Mouse (Mus musculus) limb, embryonic 14.5 days (tissue): ENCODE data around the gene Kbtbd13. TPM values are rescaled to one million over a fixed set of nuclear protein-coding genes. Genes with fewer than 3 reads are reported as not detected.

ENCODE experiments used
- ATAC-seq: fragments of 200-750 bp; cut with Nextera tagmentation; 2 replicates; pipeline ENCODE4 v1.8.0; 2017; ENCODE audit warnings: low read depth, moderate number of reproducible peaks, moderate TSS enrichment; ENCODE audit not compliant: low FRiP score
- DNase-seq: peaks from one replicate; pipeline ENCODE4 v3.0.0-alpha.2; 2015; ENCODE audit warnings: low spot score
- H3K27ac ChIP-seq: fragments of 300-500 bp; sonication (generic); replicated peaks from 2 replicates; pipeline ENCODE4 v1.5.1; 2014; ENCODE audit warnings: low read depth, mild to moderate bottlenecking, low read length, moderate library complexity, mixed read lengths
- H3K27me3 ChIP-seq: fragments of 300-500 bp; sonication (generic); 2 replicates; pipeline ENCODE4 v1.6.1; 2014; ENCODE audit warnings: low read length, mixed read lengths; ENCODE audit not compliant: control insufficient read depth, insufficient read depth
- H3K36me3 ChIP-seq: fragments of 300-500 bp; sonication (generic); 2 replicates; pipeline ENCODE4 v1.6.1; 2014; ENCODE audit warnings: mild to moderate bottlenecking, low read length, moderate library complexity, mixed read lengths; ENCODE audit not compliant: control insufficient read depth, insufficient read depth
- H3K4me1 ChIP-seq: fragments of 300-500 bp; sonication (generic); 2 replicates; pipeline ENCODE4 v1.6.1; 2014; ENCODE audit warnings: antibody characterized with exemption, low read length, mixed read lengths; ENCODE audit not compliant: control insufficient read depth, insufficient read depth
- H3K4me2 ChIP-seq: fragments of 300-500 bp; sonication (generic); replicated peaks from 2 replicates; pipeline ENCODE4 v1.6.1; 2014; ENCODE audit warnings: low read depth, mild to moderate bottlenecking, low read length, moderate library complexity; ENCODE audit not compliant: severe bottlenecking
- H3K4me3 ChIP-seq: fragments of 300-500 bp; sonication (generic); replicated peaks from 2 replicates; pipeline ENCODE4 v1.5.1; 2014; ENCODE audit warnings: low read length
- H3K9ac ChIP-seq: fragments of 300-500 bp; sonication (generic); 2 replicates; pipeline ENCODE4 v1.6.1; 2014; ENCODE audit warnings: mild to moderate bottlenecking, low read depth, low read length, moderate library complexity; ENCODE audit not compliant: severe bottlenecking
- H3K9me3 ChIP-seq: fragments of 300-500 bp; sonication (generic); 2 replicates; pipeline ENCODE4 v1.6.1; 2016; ENCODE audit warnings: low read length; ENCODE audit not compliant: control insufficient read depth
- POLR2A ChIP-seq: fragments of 200-500 bp; IDR thresholded peaks from 2 replicates; pipeline ENCODE4 v1.8.0; 2012; ENCODE audit warnings: inconsistent platforms, mild to moderate bottlenecking, moderate library complexity, borderline replicate concordance; ENCODE audit not compliant: insufficient read depth, insufficient read length; ENCODE audit errors: extremely low read depth
- WGBS: fragments of 180-500 bp; shearing (Covaris S2); extraction: QIAGEN DNeasy Blood & Tissue Kit; methylation state at CpG from one replicate; pipeline ENCODE4 v1.1.7; 2014; 5-methylcytosine and 5-hydroxymethylcytosine counted together
- polyA plus RNA-seq, 2 experiments: library from polyadenylated mRNA; depleted of rRNA in 1 of 2; stranded (reverse) in 1 of 2; unstranded in 1 of 2; fragments of >200 nt; fragmentation: Nextera tagmentation in 1 of 2; extraction: Ambion mirVana in 1 of 2; gene quantifications; 2 replicates each; pipeline versions ENCODE4 v1.2.1 to v1.2.3; 2012 to 2014

The Kbtbd13 gene
- polyA plus RNA-seq, 2 experiments: 1.3 TPM

- no peak for ATAC-seq
- no peak overlapping the region for H3K4me2 ChIP-seq
- H3K9me3 ChIP-seq: no peaks in the 10 kb centered on the region
- WGBS: 82% methylated on average over 2 of the region's 2 CpGs
- H3K9ac ChIP-seq: no peak overlapping the region
- DNase-seq: no peak
- no peak overlapping the region for H3K4me3 ChIP-seq
- H3K27ac ChIP-seq: no peak overlapping the region
- H3K4me1 ChIP-seq: no peaks in the 10 kb centered on the region
- TF ChIP-seq POLR2A: no peak
- H3K27me3 ChIP-seq: no peaks in the 10 kb centered on the region
- no peaks in the 10 kb centered on the region for H3K36me3 ChIP-seq
Measured at GRCm38 (mm10) chr9:65340414-65340813, 51.0 kb downstream of the Kbtbd13 start.

- Histone ChIP-seq H3K4me3 (no peak overlapping the region), H3K27ac (no peak overlapping the region), H3K36me3 (no peaks in the 10 kb centered on the region), H3K9me3 (no peaks in the 10 kb centered on the region), H3K9ac (no peak overlapping the region), H3K4me2 (no peak overlapping the region), H3K27me3 (no peaks in the 10 kb centered on the region), H3K4me1 (no peaks in the 10 kb centered on the region)
- ATAC-seq (no peak), DNase-seq (no peak)
- 86% methylated on average over 4 of the region's 4 CpGs for WGBS
- no peak for TF ChIP-seq POLR2A
Measured at GRCm38 (mm10) chr9:65339146-65339545, 52.3 kb downstream of the Kbtbd13 start.

Other genes starting within 250 kb of the Kbtbd13 start
- 7.6 and 8.3 TPM in 2 replicates for gene Parp16, start 196.3 kb downstream of the Kbtbd13 start, polyA plus RNA-seq (2012; rRNA removed)
- 6.5 and 7.6 TPM in 2 replicates for gene Parp16, start 196.3 kb downstream of the Kbtbd13 start, polyA plus RNA-seq (2014; fragmentation: Nextera tagmentation; extraction: Ambion mirVana)
- gene Cilp, start 126.5 kb downstream of the Kbtbd13 start, polyA plus RNA-seq (2012; rRNA removed): 5.5 and 6.5 TPM in 2 replicates
- gene Cilp, start 126.5 kb downstream of the Kbtbd13 start, polyA plus RNA-seq (2014; fragmentation: Nextera tagmentation; extraction: Ambion mirVana): 7.2 and 9.5 TPM in 2 replicates
- gene Clpx, start 97.4 kb downstream of the Kbtbd13 start, polyA plus RNA-seq (2012; rRNA removed): 19.6 and 23.8 TPM in 2 replicates
- 52.7 and 55.6 TPM in 2 replicates for gene Clpx, start 97.4 kb downstream of the Kbtbd13 start, polyA plus RNA-seq (2014; fragmentation: Nextera tagmentation; extraction: Ambion mirVana)
- 16.2 and 18.0 TPM in 2 replicates for gene Pdcd7, start 45.5 kb downstream of the Kbtbd13 start, polyA plus RNA-seq (2012; rRNA removed)
- 15.7 and 17.5 TPM in 2 replicates for gene Pdcd7, start 45.5 kb downstream of the Kbtbd13 start, polyA plus RNA-seq (2014; fragmentation: Nextera tagmentation; extraction: Ambion mirVana)
- gene Ubap1l, start 30.6 kb downstream of the Kbtbd13 start, polyA plus RNA-seq (2012; rRNA removed): 0.51 and 0.62 TPM in 2 replicates
- 0.21 TPM in 1 of 2 replicates, not detected in the other for gene Ubap1l, start 30.6 kb downstream of the Kbtbd13 start, polyA plus RNA-seq (2014; fragmentation: Nextera tagmentation; extraction: Ambion mirVana)
- 9.1 and 10.9 TPM in 2 replicates for gene Rasl12, start 6.9 kb upstream of the Kbtbd13 start, polyA plus RNA-seq (2012; rRNA removed)
- gene Rasl12, start 6.9 kb upstream of the Kbtbd13 start, polyA plus RNA-seq (2014; fragmentation: Nextera tagmentation; extraction: Ambion mirVana): 9.6 and 9.9 TPM in 2 replicates
- gene Slc51b, start 31.3 kb upstream of the Kbtbd13 start, polyA plus RNA-seq (2012; rRNA removed): not detected in 2 replicates
- not detected in 2 replicates for gene Slc51b, start 31.3 kb upstream of the Kbtbd13 start, polyA plus RNA-seq (2014; fragmentation: Nextera tagmentation; extraction: Ambion mirVana)
- 26.3 and 28.8 TPM in 2 replicates for gene Mtfmt, start 44.1 kb upstream of the Kbtbd13 start, polyA plus RNA-seq (2012; rRNA removed)
- 18.7 and 22.5 TPM in 2 replicates for gene Mtfmt, start 44.1 kb upstream of the Kbtbd13 start, polyA plus RNA-seq (2014; fragmentation: Nextera tagmentation; extraction: Ambion mirVana)
- gene Spg21, start 69.3 kb upstream of the Kbtbd13 start, polyA plus RNA-seq (2012; rRNA removed): 68.0 and 70.3 TPM in 2 replicates
- 147 and 169 TPM in 2 replicates for gene Spg21, start 69.3 kb upstream of the Kbtbd13 start, polyA plus RNA-seq (2014; fragmentation: Nextera tagmentation; extraction: Ambion mirVana)
- 0.08 TPM in 1 of 2 replicates, not detected in the other for gene Ankdd1a, start 128.5 kb upstream of the Kbtbd13 start, polyA plus RNA-seq (2012; rRNA removed)
- not detected in 2 replicates for gene Ankdd1a, start 128.5 kb upstream of the Kbtbd13 start, polyA plus RNA-seq (2014; fragmentation: Nextera tagmentation; extraction: Ambion mirVana)
- 14.2 and 17.1 TPM in 2 replicates for gene Plekho2, start 188.4 kb upstream of the Kbtbd13 start, polyA plus RNA-seq (2012; rRNA removed)
- 14.4 and 14.7 TPM in 2 replicates for gene Plekho2, start 188.4 kb upstream of the Kbtbd13 start, polyA plus RNA-seq (2014; fragmentation: Nextera tagmentation; extraction: Ambion mirVana)
- gene Pif1, start 195.5 kb upstream of the Kbtbd13 start, polyA plus RNA-seq (2012; rRNA removed): 16.2 and 19.2 TPM in 2 replicates
- 7.2 and 9.6 TPM in 2 replicates for gene Pif1, start 195.5 kb upstream of the Kbtbd13 start, polyA plus RNA-seq (2014; fragmentation: Nextera tagmentation; extraction: Ambion mirVana)
- gene Rbpms2, start 238.0 kb upstream of the Kbtbd13 start, polyA plus RNA-seq (2012; rRNA removed): 19.3 and 31.9 TPM in 2 replicates
- gene Rbpms2, start 238.0 kb upstream of the Kbtbd13 start, polyA plus RNA-seq (2014; fragmentation: Nextera tagmentation; extraction: Ambion mirVana): 10.3 and 13.8 TPM in 2 replicates